Mouse (Mus musculus) CH12.LX (cell line): ENCODE results near the gene Ccdc57. TPM values are rescaled to one million over a fixed set of nuclear protein-coding genes. Genes with fewer than 3 reads are reported as not detected.
A peak's percentile ranks its signal among the peaks of the same experiment; 100 is the strongest.

ENCODE experiments used
- DNase-seq: peaks from one replicate; pipeline ENCODE4 v3.0.0-alpha.2; 2013; ENCODE audit errors: extremely low read depth
- H3K27ac ChIP-seq: 2 replicates; pipeline ENCODE4 v1.5.1; 2012; ENCODE audit warnings: low read depth, mild to moderate bottlenecking, control low read depth, moderate library complexity; ENCODE audit not compliant: insufficient read depth
- H3K27me3 ChIP-seq: replicated peaks from 2 replicates; pipeline ENCODE3; 2012; ENCODE audit warnings: inconsistent platforms
- H3K36me3 ChIP-seq, 2 experiments: replicated peaks in 1 of 2; 2 replicates each; pipeline versions ENCODE3 to v1.6.1; 2012; ENCODE audit warnings: inconsistent platforms in 1 of 2, low read length in 1 of 2, mild to moderate bottlenecking in 1 of 2, mixed read lengths in 1 of 2, moderate library complexity in 1 of 2; ENCODE audit not compliant: control insufficient read depth in 1 of 2, insufficient read depth in 1 of 2
- H3K4me1 ChIP-seq, 2 experiments: 2 replicates each; pipeline ENCODE4 v1.6.1; 2012; ENCODE audit warnings: inconsistent platforms in 1 of 2, moderate library complexity in 1 of 2; ENCODE audit not compliant: insufficient read depth in 2 of 2, control insufficient read depth in 1 of 2
- H3K4me2 ChIP-seq: 2 replicates; pipeline ENCODE4 v1.6.1; 2012; ENCODE audit warnings: low read depth, mild to moderate bottlenecking, control low read depth; ENCODE audit not compliant: poor library complexity, insufficient read depth, severe bottlenecking
- H3K4me3 ChIP-seq, 3 experiments: fragments of 150-350 bp in 1 of 3; sonication (generic) in 1 of 3; replicated peaks in 1 of 3; 2 replicates each; pipeline versions ENCODE3 to v1.5.1; 2011 to 2012; ENCODE audit warnings: low read depth in 2 of 3, low read length in 2 of 3, mild to moderate bottlenecking in 2 of 3, moderate library complexity in 2 of 3, control low read depth in 1 of 3, improper control_type of control experiment in 1 of 3, inconsistent platforms in 1 of 3, mixed read lengths in 1 of 3; ENCODE audit not compliant: poor library complexity in 1 of 3
- H3K79me2 ChIP-seq: replicated peaks from 2 replicates; pipeline ENCODE4 v1.6.1; 2012; ENCODE audit warnings: mild to moderate bottlenecking, moderate library complexity; ENCODE audit not compliant: control insufficient read depth, poor library complexity, insufficient read depth, severe bottlenecking; ENCODE audit errors: extremely low read depth
- H3K9ac ChIP-seq: 2 replicates; pipeline ENCODE4 v1.6.1; 2012; ENCODE audit warnings: low read depth, mild to moderate bottlenecking, control low read depth, moderate library complexity; ENCODE audit not compliant: insufficient read depth
- H3K9me3 ChIP-seq: replicated peaks from 2 replicates; pipeline ENCODE3; 2012; ENCODE audit warnings: low read length, inconsistent platforms, mixed read lengths
- CTCF ChIP-seq, 2 experiments: IDR thresholded peaks in 1 of 2; conservative IDR thresholded peaks in 1 of 2; 2 replicates each; pipeline ENCODE4 v1.5.1; 2011 to 2012; ENCODE audit warnings: low read depth in 2 of 2, low read length in 2 of 2, improper control_type of control experiment in 1 of 2, inconsistent platforms in 1 of 2, mild to moderate bottlenecking in 1 of 2, moderate library complexity in 1 of 2
- EP300 ChIP-seq: IDR thresholded peaks from 2 replicates; pipeline ENCODE4 v1.6.1; 2011; ENCODE audit warnings: low read length, improper control_type of control experiment
- JUN ChIP-seq: IDR thresholded peaks from 2 replicates; pipeline ENCODE4 v1.6.1; 2011; ENCODE audit warnings: low read depth, mild to moderate bottlenecking, low read length, improper control_type of control experiment, moderate library complexity; ENCODE audit not compliant: insufficient read depth
- MAFK ChIP-seq: IDR thresholded peaks from 2 replicates; pipeline ENCODE4 v1.6.1; 2011; ENCODE audit warnings: low read length, improper control_type of control experiment; ENCODE audit not compliant: insufficient replicate concordance
- MAZ ChIP-seq: IDR thresholded peaks from 2 replicates; pipeline ENCODE4 v1.6.1; 2012; ENCODE audit warnings: low read depth, mild to moderate bottlenecking, inconsistent platforms, low read length, improper control_type of control experiment, moderate library complexity
- MEF2A ChIP-seq: IDR thresholded peaks from 2 replicates; pipeline ENCODE4 v1.6.1; 2014; ENCODE audit warnings: low read depth, mild to moderate bottlenecking, inconsistent platforms, low read length, improper control_type of control experiment, borderline replicate concordance
- MXI1 ChIP-seq: IDR thresholded peaks from 2 replicates; pipeline ENCODE4 v1.6.1; 2011; ENCODE audit warnings: mild to moderate bottlenecking, low read depth, low read length, improper control_type of control experiment
- NRF1 ChIP-seq: IDR thresholded peaks from 2 replicates; pipeline ENCODE4 v1.6.1; 2014; ENCODE audit warnings: low read depth, mild to moderate bottlenecking, inconsistent platforms, low read length, improper control_type of control experiment, moderate library complexity
- PAX5 ChIP-seq: IDR thresholded peaks from 2 replicates; pipeline ENCODE4 v1.6.1; 2012; ENCODE audit warnings: low read length, inconsistent platforms, mixed read lengths
- POLR2A ChIP-seq: IDR thresholded peaks from 2 replicates; pipeline ENCODE4 v1.6.1; 2011; ENCODE audit warnings: low read depth, mild to moderate bottlenecking, improper control_type of control experiment, low read length
- POLR2AphosphoS2 ChIP-seq: IDR thresholded peaks from 2 replicates; pipeline ENCODE4 v1.6.1; 2011; ENCODE audit warnings: low read depth, low read length, improper control_type of control experiment
- RAD21 ChIP-seq: IDR thresholded peaks from 2 replicates; pipeline ENCODE4 v1.6.1; 2011; ENCODE audit warnings: low read depth, mild to moderate bottlenecking, low read length, improper control_type of control experiment, moderate library complexity
- TBP ChIP-seq: conservative IDR thresholded peaks from 2 replicates; pipeline ENCODE4 v1.6.1; 2011; ENCODE audit warnings: low read depth, low read length, improper control_type of control experiment
- TCF12 ChIP-seq: IDR thresholded peaks from 2 replicates; pipeline ENCODE4 v1.6.1; 2014; ENCODE audit warnings: low read depth, mild to moderate bottlenecking, inconsistent platforms, low read length, improper control_type of control experiment
- UBTF ChIP-seq: IDR thresholded peaks from 2 replicates; pipeline ENCODE4 v1.6.1; 2012; ENCODE audit warnings: low read depth, mild to moderate bottlenecking, inconsistent platforms, low read length, improper control_type of control experiment, moderate library complexity
- ZMIZ1 ChIP-seq: IDR thresholded peaks from 2 replicates; pipeline ENCODE4 v1.6.1; 2012; ENCODE audit warnings: low read depth, mild to moderate bottlenecking, inconsistent platforms, low read length, improper control_type of control experiment
- ZNF384 ChIP-seq: IDR thresholded peaks from 2 replicates; pipeline ENCODE4 v1.6.1; 2012; ENCODE audit warnings: low read depth, low read length, improper control_type of control experiment, inconsistent platforms
- dilution Hi-C: fragments of 300-500 bp; cut with MboI; formaldehyde crosslinking; loops from 2 replicates; pipeline ENCODE4 v1.14.3; 2020; ENCODE audit warnings: low sequenced_read_pairs; ENCODE audit not compliant: extremely low pct_unique_long_range_greater_than_20kb, extremely low pct_ligation_motif_present
- in situ Hi-C: fragments of 300-500 bp; cut with MboI; formaldehyde crosslinking; loops from 3 replicates; pipeline ENCODE4 v1.14.3; 2019; ENCODE audit warnings: low sequenced_read_pairs, low pct_ligation_motif_present, low pct_unique_long_range_greater_than_20kb, mixed read lengths
- polyA plus RNA-seq: library from polyadenylated mRNA; unstranded; fragments of >175 nt; gene quantifications from 2 replicates; pipeline ENCODE4 v1.2.1, GENCODE M21; 2012; ENCODE audit warnings: low read depth; ENCODE audit not compliant: insufficient read length
- total RNA-seq, 2 experiments: library from RNA; depleted of rRNA; stranded (reverse); fragments of 300-350 nt in 1 of 2; fragments of >200 nt in 1 of 2; gene quantifications; 2 replicates each; pipeline ENCODE4 v1.2.3; 2012 to 2014

The Ccdc57 gene
- total and polyA plus RNA-seq, 3 experiments: 2.3 to 6.0 (median 5.4) TPM

- TF ChIP-seq MEF2A (no peak), POLR2AphosphoS2 (0 out of 2 replicates have a peak, but pooled peaks have one; percentile 30), POLR2A (peak; percentile 96), MAZ (peak; percentile 82; the same call in 1 of the 2 replicates), PAX5 (no peak), NRF1 (peak; percentile 65), MXI1 (peak; percentile 60; the same call in 1 of the 2 replicates), TCF12 (peak; percentile 91), ZNF384 (no peak), MAFK (no peak), RAD21 (no peak; the same call in 1 of the 2 replicates), CTCF (conservative IDR thresholded peaks at IDR 0.05 in 1 of 2, IDR thresholded peaks at IDR 0.05 in 1 of 2; ENCODE audit: low read depth in 2 of 2, low read length in 2 of 2) (peak in 1 of 2 experiments; percentile 63; a peak in 2 of 4 replicates), TBP (peak; percentile 90), EP300 (no peak), UBTF (no peak)
These were observed 16.5 kb upstream of the Ccdc57 start (continued) for GRCm38 (mm10) chr11:120948861-120949851.

- dilution Hi-C loops (no loop called here), in situ Hi-C loops (loop anchor here (5.0 kb wide), 1 partner anchor 39 kb away; no protein-coding TSS in a partner anchor)
- Histone ChIP-seq H3K4me3 (peak within 1 kb of the TSS; percentile 36 to 99 (median 70)), H3K9ac (peak within 1 kb of the TSS; percentile 62), H3K36me3 (no peaks in the 10 kb centered on the region), H3K4me2 (peak within 1 kb of the TSS; percentile 87), H3K9me3 (peaks cover 3% of the 10 kb centered on the region), H3K4me1 (peaks cover 17 to 25% of the 10 kb centered on the region in 2 experiments), H3K79me2 (peaks cover 19% of the 10 kb centered on the region), H3K27me3 (peaks cover 62% of the 10 kb centered on the region), H3K27ac (no peak within 1 kb of the TSS)
- TF ChIP-seq TBP (no peak), CTCF (conservative IDR thresholded peaks at IDR 0.05 in 1 of 2, IDR thresholded peaks at IDR 0.05 in 1 of 2; ENCODE audit: low read depth in 2 of 2, low read length in 2 of 2) (no peak), ZMIZ1 (no peak), TCF12 (no peak), JUN (no peak)
- DNase-seq: no peak
These were observed 15.7 kb upstream of the Ccdc57 start, which contains the start of gene Slc16a3 for GRCm38 (mm10) chr11:120948328-120948727. Gene Slc16a3 (plus strand): TSS chr11:120948480.
